Mouse (Mus musculus): Measurements from ENCODE around the gene Cdh18. TPM values are rescaled to one million over a fixed set of nuclear protein-coding genes. Genes with fewer than 3 reads are reported as not detected.
"Not testable (repeated sequence)": the region's sequence is repeated elsewhere in the genome, so short reads cannot be mapped to it uniquely, and the experiment has no call there.

The Cdh18 gene
- polyA plus RNA-seq, 1 experiment from 2014 or later: 5.8 TPM

DNA sequence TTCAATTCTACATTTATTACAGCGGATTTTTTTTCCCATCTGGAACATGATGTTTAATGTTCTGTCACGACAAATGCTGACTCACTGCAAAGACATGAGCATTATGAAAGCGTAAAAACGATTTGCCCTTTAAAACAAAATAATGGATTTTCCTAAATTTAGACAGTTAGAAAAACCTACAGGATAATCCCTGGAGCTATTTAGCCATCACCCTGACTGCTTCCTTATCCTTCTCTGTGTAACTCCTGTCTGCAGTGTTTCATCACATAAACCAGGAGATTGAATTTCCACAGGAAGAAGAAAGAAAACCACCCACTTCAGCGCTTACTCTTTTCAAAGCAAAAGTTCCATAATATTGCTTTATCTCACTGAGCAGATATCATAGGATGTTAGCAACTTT, 431.3 kb downstream of the Cdh18 start:
- no peak overlapping the region for H3K4me2 ChIP-seq

DNA sequence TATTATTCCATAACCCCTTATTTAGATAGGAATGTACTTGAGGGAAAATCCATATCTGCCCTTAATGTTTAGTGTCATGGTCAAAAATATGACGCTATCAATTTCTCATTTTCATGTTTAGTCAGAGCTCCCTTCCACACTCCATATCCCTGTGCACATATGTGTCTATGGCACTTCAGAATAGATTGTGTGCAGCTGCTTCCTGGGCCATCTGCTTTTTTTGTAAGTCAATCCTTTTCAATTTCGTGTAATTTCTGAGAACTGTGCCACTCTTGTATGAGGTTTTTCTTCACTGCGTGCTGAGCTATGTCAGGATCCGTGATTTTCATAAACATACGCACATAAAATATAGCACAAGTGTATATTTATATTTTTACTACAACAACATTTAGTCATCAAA, 435.8 kb downstream of the Cdh18 start:
- no peak for ATAC-seq (ENCODE audit: low read depth)
- Histone ChIP-seq H3K4me2 (no peak overlapping the region), H3K9ac (no peak overlapping the region), H3K4me3 (no peak overlapping the region), H3K27me3 (no peaks in the 10 kb centered on the region), H3K9me3 (no peaks in the 10 kb centered on the region), H3K27ac (replicated peaks) (no peak overlapping the region), H3K36me3 (no peaks in the 10 kb centered on the region), H3K4me1 (replicated peaks) (no peaks in the 10 kb centered on the region)
- WGBS: 79% methylated on average over 5 of the region's 5 CpGs

More for the DNA sequence above, 431.3 kb downstream of the Cdh18 start:
- H3K4me1 ChIP-seq (replicated peaks): no peaks in the 10 kb centered on the region
- WGBS: 79% methylated on average over 5 of the region's 5 CpGs
- H3K4me3 ChIP-seq: no peak overlapping the region
- no peak for ATAC-seq (ENCODE audit: low read depth)
- no peaks in the 10 kb centered on the region for H3K36me3 ChIP-seq
- H3K9me3 ChIP-seq: no peaks in the 10 kb centered on the region
- H3K27ac ChIP-seq (replicated peaks): no peak overlapping the region
- H3K9ac ChIP-seq: no peak overlapping the region
- H3K27me3 ChIP-seq: no peaks in the 10 kb centered on the region

DNA sequence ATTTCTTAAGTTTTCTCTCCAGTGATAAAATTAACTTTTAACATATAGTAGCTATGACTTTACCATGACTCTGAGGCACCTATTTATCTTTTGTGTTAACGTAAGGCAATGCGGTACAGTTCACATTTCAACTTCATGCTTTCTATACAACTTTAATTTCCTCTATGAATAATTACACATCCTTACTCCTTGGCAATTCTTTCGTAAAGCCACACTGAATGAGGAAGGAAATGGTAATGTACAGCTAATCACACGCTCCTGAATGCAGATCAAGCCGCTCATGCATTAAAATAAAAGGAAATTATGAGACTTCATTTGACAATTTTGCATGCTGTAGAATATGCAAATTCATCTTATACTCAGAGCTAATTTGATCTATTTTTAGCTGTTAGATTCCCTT, 467.9 kb downstream of the Cdh18 start:
- Histone ChIP-seq H3K27me3 (no peaks in the 10 kb centered on the region), H3K9me3 (no peaks in the 10 kb centered on the region), H3K4me3 (no peak overlapping the region), H3K27ac (replicated peaks) (no peak overlapping the region), H3K9ac (no peak overlapping the region), H3K4me1 (replicated peaks) (no peaks in the 10 kb centered on the region), H3K36me3 (no peaks in the 10 kb centered on the region), H3K4me2 (no peak overlapping the region)
- WGBS: 60% methylated on average over 5 of the region's 5 CpGs
- no peak for ATAC-seq (ENCODE audit: low read depth)

DNA sequence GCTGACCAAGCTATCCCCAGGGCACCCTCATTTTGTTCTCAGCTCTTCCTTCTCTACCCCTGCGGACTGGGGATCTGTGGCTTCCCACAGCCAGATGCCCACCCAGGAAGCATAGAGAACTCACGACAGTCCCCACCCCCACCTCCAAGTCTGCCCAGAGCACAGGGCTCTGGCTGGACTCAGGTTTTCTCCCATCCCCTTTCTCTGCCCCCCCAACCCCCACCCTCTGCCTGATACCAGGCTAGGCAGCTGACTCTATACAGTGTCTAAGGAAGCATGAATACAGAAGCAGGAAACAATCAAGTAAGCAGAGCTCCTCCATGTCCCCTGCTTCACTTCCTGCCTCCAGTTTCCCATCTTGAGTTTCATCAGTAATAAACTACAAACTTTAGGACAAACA, 472.3 kb downstream of the Cdh18 start:
- no peak overlapping the region for H3K9ac ChIP-seq
- H3K4me3 ChIP-seq: no peak overlapping the region
- no peaks in the 10 kb centered on the region for H3K27me3 ChIP-seq
- H3K27ac ChIP-seq (replicated peaks): no peak overlapping the region
- H3K9me3 ChIP-seq: no peaks in the 10 kb centered on the region
- H3K36me3 ChIP-seq: no peaks in the 10 kb centered on the region
- no peaks in the 10 kb centered on the region for H3K4me1 ChIP-seq (replicated peaks)
- ATAC-seq (ENCODE audit: low read depth): no peak
- no peak overlapping the region for H3K4me2 ChIP-seq
- WGBS: 43% methylated on average over 2 of the region's 2 CpGs

DNA sequence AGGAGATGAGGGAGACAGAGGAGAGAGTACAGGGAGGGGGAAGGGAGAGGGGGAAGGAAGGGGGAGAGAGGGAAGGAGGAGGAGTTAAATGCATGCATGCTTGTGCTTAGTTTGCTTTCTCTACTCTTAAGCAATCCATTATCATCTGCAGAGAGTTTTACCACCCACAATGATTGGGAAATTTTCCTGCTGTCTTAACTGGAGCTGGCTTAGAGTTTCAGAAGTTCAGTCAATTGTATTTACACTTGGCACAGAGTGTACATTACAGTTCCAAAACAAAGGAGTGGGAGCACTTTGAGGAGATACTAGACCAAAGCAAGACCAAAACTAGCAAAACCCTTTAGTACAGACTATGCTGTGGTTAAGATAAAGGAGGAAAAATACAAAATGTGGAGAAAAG, 473.8 kb downstream of the Cdh18 start:
- Histone ChIP-seq H3K4me3 (no peak overlapping the region), H3K36me3 (no peaks in the 10 kb centered on the region), H3K9ac (no peak overlapping the region), H3K4me2 (no peak overlapping the region), H3K27me3 (no peaks in the 10 kb centered on the region), H3K27ac (replicated peaks) (no peak overlapping the region), H3K9me3 (no peaks in the 10 kb centered on the region), H3K4me1 (replicated peaks) (no peaks in the 10 kb centered on the region)
- ATAC-seq (ENCODE audit: low read depth): no peak

DNA sequence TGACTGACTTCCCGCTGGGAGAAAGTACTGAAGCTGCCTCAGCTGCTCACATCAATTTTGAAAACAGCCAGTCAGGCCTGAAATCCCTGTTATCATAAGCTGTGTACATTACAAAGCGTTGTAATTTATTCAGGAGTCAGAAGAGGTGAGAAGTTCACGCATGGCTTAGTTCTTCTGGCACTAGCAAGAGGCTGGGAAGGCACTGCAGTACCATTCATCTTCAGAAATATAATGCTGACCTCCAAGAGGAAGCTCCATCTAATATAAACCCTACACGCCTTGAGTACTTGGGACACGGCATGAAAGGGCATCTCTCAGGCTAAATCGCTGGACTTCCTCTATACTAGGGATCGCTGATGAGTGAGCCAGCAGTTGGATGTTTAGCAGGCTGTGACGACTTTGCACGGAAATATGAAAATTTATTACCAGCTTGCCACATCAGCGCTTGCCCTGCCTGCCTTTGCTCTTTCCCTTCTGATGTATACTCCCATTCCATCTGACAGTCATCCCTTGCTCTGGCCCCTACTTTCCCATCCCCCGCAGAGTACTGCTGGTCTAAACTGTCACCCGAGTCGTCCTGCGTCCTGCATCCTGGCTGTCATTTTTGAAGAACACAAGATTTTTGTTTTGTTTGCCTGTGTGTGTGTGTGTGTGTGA, 486.9 kb downstream of the Cdh18 start:
- peak overlapping the region; percentile 75 for H3K27ac ChIP-seq (replicated peaks)
- peak overlapping the region; percentile 48 for H3K4me3 ChIP-seq
- H3K27me3 ChIP-seq: no peaks in the 10 kb centered on the region
- no peaks in the 10 kb centered on the region for H3K36me3 ChIP-seq
- H3K9ac ChIP-seq: peak overlapping the region; percentile 74
- peaks cover 12% of the 10 kb centered on the region; the same call in 1 of the 2 replicates for H3K4me1 ChIP-seq (replicated peaks)
- WGBS: 4% methylated on average over 14 of the region's 14 CpGs
- no peaks in the 10 kb centered on the region for H3K9me3 ChIP-seq
- peak overlapping the region; percentile 71 for H3K4me2 ChIP-seq
- ATAC-seq (ENCODE audit: low read depth): peak; percentile 80

DNA sequence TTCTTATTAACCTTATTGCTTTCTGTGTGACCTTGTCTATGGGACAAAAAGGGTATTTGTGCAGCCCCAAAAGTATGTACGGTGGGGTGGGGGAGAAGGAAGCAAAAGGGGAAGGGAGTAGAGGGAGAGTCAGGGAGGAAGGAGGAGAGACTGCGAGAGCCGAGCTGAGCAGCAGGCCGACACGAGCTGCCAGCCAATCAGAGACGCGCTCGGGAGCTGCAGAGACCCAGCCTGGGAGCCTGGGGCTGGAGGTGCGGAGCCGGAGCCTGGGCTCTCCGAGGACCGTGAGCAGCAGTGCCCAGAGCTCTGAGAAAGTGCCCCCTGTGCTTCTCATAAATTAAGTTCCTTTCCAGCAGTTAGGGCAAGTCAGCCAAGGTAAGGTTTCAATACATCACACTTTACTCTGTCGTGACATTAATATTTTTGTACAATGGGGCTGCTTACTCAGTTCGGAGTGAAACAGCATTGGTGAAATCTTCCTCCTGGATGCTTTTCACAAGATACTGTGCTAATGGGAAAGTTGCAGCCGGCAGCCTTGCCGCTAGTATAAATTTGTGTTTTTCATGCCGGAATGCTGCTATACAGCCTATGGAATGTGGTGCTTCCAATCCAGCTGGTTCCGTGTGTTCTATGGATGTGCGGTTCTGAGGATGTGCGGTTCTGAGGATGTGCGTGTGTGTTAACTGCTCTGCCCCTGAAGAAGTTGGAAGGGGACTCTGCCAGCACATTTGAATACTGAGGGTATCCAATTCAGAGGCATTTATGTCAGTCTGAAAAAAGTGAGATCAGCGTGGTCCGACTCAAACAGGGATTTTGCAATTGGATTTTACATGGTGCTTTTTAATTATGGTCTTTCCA, 487.6 kb downstream of the Cdh18 start:
- H3K9me3 ChIP-seq: no peaks in the 10 kb centered on the region
- H3K27me3 ChIP-seq: no peaks in the 10 kb centered on the region
- peak; percentile 100 for ATAC-seq (ENCODE audit: low read depth)
- peak overlapping the region; percentile 71 for H3K4me2 ChIP-seq
- peaks cover 12% of the 10 kb centered on the region; the same call in 1 of the 2 replicates for H3K4me1 ChIP-seq (replicated peaks)
- H3K4me3 ChIP-seq: peak overlapping the region; percentile 48
- H3K9ac ChIP-seq: peak overlapping the region; percentile 74
- no peaks in the 10 kb centered on the region for H3K36me3 ChIP-seq
- H3K27ac ChIP-seq (replicated peaks): peak overlapping the region; percentile 75
- 4% methylated on average over 23 of the region's 23 CpGs for WGBS

DNA sequence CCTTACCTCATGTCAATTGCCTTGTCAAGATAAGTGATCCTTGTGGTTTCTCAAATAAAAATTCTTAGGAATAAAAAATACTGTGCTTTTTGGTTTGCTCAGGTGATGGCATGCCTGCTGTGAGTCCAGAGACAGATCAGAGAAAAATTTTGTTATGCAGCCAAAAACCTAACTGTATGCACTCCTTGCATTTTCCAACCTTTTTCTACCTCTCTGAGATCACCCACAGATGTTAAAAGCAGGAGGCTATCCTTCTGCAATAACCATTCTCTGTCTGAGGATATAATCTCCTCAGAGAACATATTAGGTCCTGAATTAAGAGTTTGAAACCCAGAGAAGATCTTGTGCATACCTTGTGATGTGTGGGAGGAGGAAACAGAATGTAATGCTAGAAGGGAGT, 488.7 kb downstream of the Cdh18 start:
- H3K4me1 ChIP-seq (replicated peaks): peaks cover 12% of the 10 kb centered on the region; the same call in 1 of the 2 replicates
- ATAC-seq (ENCODE audit: low read depth): no peak
- H3K4me3 ChIP-seq: peak overlapping the region; percentile 48
- peak overlapping the region; percentile 34; the same call in 1 of the 2 replicates for H3K9ac ChIP-seq
- no peak overlapping the region for H3K27ac ChIP-seq (replicated peaks)
- H3K36me3 ChIP-seq: no peaks in the 10 kb centered on the region
- H3K9me3 ChIP-seq: no peaks in the 10 kb centered on the region
- peak overlapping the region; percentile 71 for H3K4me2 ChIP-seq
- no peaks in the 10 kb centered on the region for H3K27me3 ChIP-seq

DNA sequence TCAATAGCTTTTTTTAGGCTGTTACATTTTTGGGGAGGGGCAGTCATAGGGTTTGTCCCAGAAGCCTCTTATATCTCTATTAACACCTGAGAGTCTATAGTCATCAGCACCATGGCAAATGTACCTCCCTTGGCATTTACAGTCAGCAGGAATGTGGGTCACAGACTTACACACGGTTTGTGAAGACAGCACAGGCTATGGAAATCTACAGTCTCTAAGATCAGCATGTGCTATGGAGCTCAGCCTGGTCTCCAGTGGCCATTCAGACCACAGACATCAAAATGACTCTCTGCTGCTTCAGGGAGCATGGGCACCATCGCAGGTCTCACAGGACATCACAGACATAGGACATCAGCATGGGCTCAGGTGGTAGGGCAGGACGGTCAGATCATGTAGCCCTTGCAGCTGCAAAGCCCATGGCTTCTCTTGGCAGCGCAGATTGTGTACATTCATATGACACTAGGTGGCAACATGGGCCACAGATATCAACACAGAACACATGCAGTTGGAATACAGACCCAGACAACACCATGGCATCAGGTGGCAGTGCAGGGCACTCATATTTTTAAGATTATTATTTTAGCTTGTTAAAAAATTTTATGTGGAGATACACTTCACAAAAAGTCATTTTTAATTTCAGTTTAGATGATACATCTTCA, 497.4 kb downstream of the Cdh18 start:
- WGBS: 84% methylated on average over 4 of the region's 4 CpGs
- no peak for ATAC-seq (ENCODE audit: low read depth)

DNA sequence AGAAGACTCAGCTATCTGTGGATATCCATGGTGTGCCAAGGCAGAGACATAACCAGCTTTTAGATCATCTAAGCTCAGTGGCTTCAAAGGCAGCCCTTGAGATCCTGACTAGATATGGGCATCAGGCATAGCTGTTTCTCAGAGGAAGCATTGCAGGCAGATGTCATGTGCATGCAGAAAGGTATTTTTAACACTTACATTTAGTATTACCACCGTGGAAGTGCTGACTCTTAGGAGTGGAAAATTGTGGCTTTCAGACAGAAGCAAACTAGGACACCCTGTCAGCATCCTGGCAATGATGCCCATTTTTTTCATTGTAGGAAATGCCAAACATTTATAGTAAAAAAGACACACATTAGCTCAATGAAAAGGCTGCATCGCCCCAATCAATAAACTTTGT, 503.2 kb downstream of the Cdh18 start:
- H3K4me1 ChIP-seq (replicated peaks): no peaks in the 10 kb centered on the region
- H3K9ac ChIP-seq: no peak overlapping the region
- WGBS: 82% methylated on average over 2 of the region's 2 CpGs
- ATAC-seq (ENCODE audit: low read depth): no peak
- H3K4me3 ChIP-seq: no peak overlapping the region
- no peaks in the 10 kb centered on the region for H3K36me3 ChIP-seq
- no peak overlapping the region for H3K27ac ChIP-seq (replicated peaks)
- no peak overlapping the region for H3K4me2 ChIP-seq
- no peaks in the 10 kb centered on the region for H3K9me3 ChIP-seq
- no peaks in the 10 kb centered on the region for H3K27me3 ChIP-seq

More for the DNA sequence above, 497.4 kb downstream of the Cdh18 start:
- Histone ChIP-seq H3K4me2 (no peak overlapping the region), H3K4me1 (replicated peaks) (no peaks in the 10 kb centered on the region), H3K9me3 (no peaks in the 10 kb centered on the region), H3K36me3 (no peaks in the 10 kb centered on the region), H3K4me3 (no peak overlapping the region), H3K9ac (no peak overlapping the region), H3K27ac (replicated peaks) (no peak overlapping the region), H3K27me3 (no peaks in the 10 kb centered on the region)

DNA sequence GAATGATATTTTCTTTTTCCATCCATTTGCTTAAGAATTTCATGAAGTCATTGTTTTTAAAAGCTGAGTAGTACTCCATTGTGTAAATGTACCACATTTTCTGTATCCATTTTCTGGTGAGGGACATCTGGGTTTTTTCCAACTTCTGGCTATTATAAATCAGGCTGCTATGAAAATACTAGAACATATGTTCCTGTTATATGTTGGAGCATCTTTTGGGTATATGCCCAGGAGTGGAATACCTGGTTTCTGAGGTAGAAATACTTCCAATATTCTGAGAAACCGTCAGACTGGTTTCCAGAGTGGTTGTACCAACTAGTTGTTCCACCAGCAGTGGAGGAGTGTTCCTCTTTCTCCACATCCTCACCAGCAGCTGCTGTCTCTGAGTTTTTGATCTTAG, 536.5 kb downstream of the Cdh18 start:
- ATAC-seq (ENCODE audit: low read depth); H3K9ac ChIP-seq; H3K4me2 ChIP-seq; H3K36me3 ChIP-seq; H3K9me3 ChIP-seq; H3K27ac ChIP-seq (replicated peaks); H3K4me1 ChIP-seq (replicated peaks); H3K4me3 ChIP-seq; H3K27me3 ChIP-seq: not testable (repeated sequence)
- WGBS: 83% methylated on average over 1 of the region's 1 CpGs

DNA sequence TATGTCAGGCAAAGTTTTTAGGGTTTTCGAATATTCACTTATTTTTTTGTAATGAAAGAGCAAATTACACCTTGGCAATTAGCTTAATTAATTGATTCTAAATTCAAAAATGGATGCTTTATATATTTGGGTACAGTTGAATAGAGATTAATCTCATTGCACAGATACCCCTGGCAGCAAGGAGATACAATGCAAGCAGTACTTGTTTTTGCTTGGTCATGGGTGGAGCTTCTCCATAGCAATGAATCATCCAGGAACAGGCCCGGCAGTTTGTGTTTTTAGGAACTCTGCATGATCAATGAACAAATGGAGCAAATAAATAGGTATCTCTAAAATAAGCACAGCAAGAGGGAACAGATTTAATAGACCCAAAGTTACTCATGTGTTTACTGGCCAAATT, 538.7 kb downstream of the Cdh18 start:
- no peak for ATAC-seq (ENCODE audit: low read depth)
- Histone ChIP-seq H3K4me2 (no peak overlapping the region), H3K27me3 (no peaks in the 10 kb centered on the region), H3K36me3 (no peaks in the 10 kb centered on the region), H3K9ac (no peak overlapping the region), H3K9me3 (no peaks in the 10 kb centered on the region), H3K4me3 (no peak overlapping the region), H3K27ac (replicated peaks) (no peak overlapping the region), H3K4me1 (replicated peaks) (no peaks in the 10 kb centered on the region)
- WGBS: 71% methylated on average over 2 of the region's 2 CpGs
